Mouse (Mus musculus): Measurements from ENCODE around the gene Card19. TPM values are rescaled to one million over a fixed set of nuclear protein-coding genes. Genes with fewer than 3 reads are reported as not detected.

The Card19 gene
- total RNA-seq, 2 experiments from 2014 or later = 113 to 123 TPM

GRCm38 (mm10) chr13:49175509-49175908 is 40.3 kb downstream of the Card19 start:
- DNase-seq = no peak
- Histone ChIP-seq H3K4me3 (no peak overlapping the region), H3K27ac (no peak overlapping the region)
- no peak for TF ChIP-seq CTCF (IDR thresholded peaks at IDR 0.05)
- intact Hi-C loops (cut with DNase I) = loop anchor here (10.0 kb wide), 1 partner anchor 301 kb away; the partner anchor contains the start of gene Phf2

GRCm38 (mm10) chr13:49172971-49173596 is 42.8 kb downstream of the Card19 start:
- peak; percentile 99 for TF ChIP-seq CTCF (IDR thresholded peaks at IDR 0.05)
- DNase-seq = peak; percentile 91
- no peak overlapping the region for H3K27ac ChIP-seq
- no peak overlapping the region for H3K4me3 ChIP-seq
- intact Hi-C loops (cut with DNase I) = loop anchor here (1.0 to 10.0 kb wide), 4 partner anchors 32 to 522 kb away; partner anchors contain the start of gene Phf2

- intact Hi-C loops (cut with DNase I) = loop anchor here (2.0 to 10.0 kb wide), 3 partner anchors 32 to 522 kb away; partner anchors contain the start of gene Phf2
- Histone ChIP-seq H3K4me3 (no peak overlapping the region), H3K27ac (no peak overlapping the region)
- TF ChIP-seq CTCF (IDR thresholded peaks at IDR 0.05) = no peak
- DNase-seq = no peak
These were observed 43.5 kb downstream of the Card19 start for GRCm38 (mm10) chr13:49172335-49172734.

GRCm38 (mm10) chr13:49171729-49172128 is 44.1 kb downstream of the Card19 start:
- no peak for DNase-seq
- intact Hi-C loops (cut with DNase I) = loop anchor here (2.0 to 10.0 kb wide), 3 partner anchors 33 to 521 kb away; partner anchors contain the start of gene Phf2
- no peak for TF ChIP-seq CTCF (IDR thresholded peaks at IDR 0.05)
- Histone ChIP-seq H3K27ac (no peak overlapping the region), H3K4me3 (no peak overlapping the region)

GRCm38 (mm10) chr13:49170623-49171022 is 45.2 kb downstream of the Card19 start:
- H3K4me3 ChIP-seq = no peak overlapping the region
- intact Hi-C loops (cut with DNase I) = loop anchor here (10.0 kb wide), 1 partner anchor 296 kb away; the partner anchor contains the start of gene Phf2
- no peak for TF ChIP-seq CTCF (IDR thresholded peaks at IDR 0.05)
- DNase-seq = no peak
- no peak overlapping the region for H3K27ac ChIP-seq

GRCm38 (mm10) chr13:49169448-49170207 is 46.2 kb downstream of the Card19 start:
- H3K4me3 ChIP-seq = no peak overlapping the region
- H3K27ac ChIP-seq = peak overlapping the region; percentile 10; the same call in 1 of the 2 replicates
- DNase-seq = peak; percentile 95
- intact Hi-C loops (cut with DNase I) = loop anchor here (10.0 kb wide), 1 partner anchor 295 kb away; the partner anchor contains the start of gene Phf2
- peak; percentile 100 for TF ChIP-seq CTCF (IDR thresholded peaks at IDR 0.05)

- no peak for DNase-seq
- Histone ChIP-seq H3K27ac (no peak overlapping the region), H3K4me3 (no peak overlapping the region)
- intact Hi-C loops (cut with DNase I) = no loop called here
- TF ChIP-seq CTCF (IDR thresholded peaks at IDR 0.05) = no peak
These were observed 48.8 kb downstream of the Card19 start for GRCm38 (mm10) chr13:49167081-49167480.

- Histone ChIP-seq H3K27ac (no peak overlapping the region), H3K4me3 (no peak overlapping the region)
- intact Hi-C loops (cut with DNase I) = no loop called here
- no peak for TF ChIP-seq CTCF (IDR thresholded peaks at IDR 0.05)
- DNase-seq = no peak
These were observed 52.2 kb downstream of the Card19 start for GRCm38 (mm10) chr13:49163645-49164044.

GRCm38 (mm10) chr13:49162722-49163121 is 53.1 kb downstream of the Card19 start:
- no peak overlapping the region for H3K4me3 ChIP-seq
- no peak overlapping the region for H3K27ac ChIP-seq
- DNase-seq = no peak
- no peak for TF ChIP-seq CTCF (IDR thresholded peaks at IDR 0.05)
- intact Hi-C loops (cut with DNase I) = no loop called here

GRCm38 (mm10) chr13:49161236-49161635 is 54.6 kb downstream of the Card19 start:
- Histone ChIP-seq H3K4me3 (no peak overlapping the region), H3K27ac (no peak overlapping the region)
- no peak for DNase-seq
- intact Hi-C loops (cut with DNase I) = no loop called here
- TF ChIP-seq CTCF (IDR thresholded peaks at IDR 0.05) = peak; percentile 11; the same call in 1 of the 2 replicates

- no peak overlapping the region for H3K27ac ChIP-seq
- intact Hi-C loops (cut with DNase I) = no loop called here
- no peak overlapping the region for H3K4me3 ChIP-seq
- no peak for DNase-seq
- no peak for TF ChIP-seq CTCF (IDR thresholded peaks at IDR 0.05)
These were observed 57.7 kb downstream of the Card19 start for GRCm38 (mm10) chr13:49158040-49158713.

GRCm38 (mm10) chr13:49156645-49157044 is 59.2 kb downstream of the Card19 start:
- H3K27ac ChIP-seq = no peak overlapping the region
- no peak overlapping the region for H3K4me3 ChIP-seq
- DNase-seq = no peak
- intact Hi-C loops (cut with DNase I) = no loop called here
- TF ChIP-seq CTCF (IDR thresholded peaks at IDR 0.05) = peak; percentile 52
